Mouse (Mus musculus) gastrocnemius, postnatal 4 days (tissue): ENCODE measurements around the gene Cntrl. TPM values are rescaled to one million over a fixed set of nuclear protein-coding genes. Genes with fewer than 3 reads are reported as not detected.

ENCODE experiments used
- DNase-seq, 2 experiments: peaks; one replicate each; pipeline ENCODE4 v3.0.0; 2021 to 2022; ENCODE audit warnings: low spot score in 2 of 2, mixed read lengths in 2 of 2
- total RNA-seq, 2 experiments: library from RNA; stranded (reverse); gene quantifications; 2 replicates each; pipeline ENCODE4 v1.2.3; 2021

The Cntrl gene
- total RNA-seq, 2 experiments from 2014 or later, result 14.4 to 16.7 TPM

GRCm38 (mm10) chr2:35110521-35110920, 1.2 kb downstream of the Cntrl start:
- DNase-seq, result no peak

- no peak for DNase-seq
These were observed 15.4 kb downstream of the Cntrl start for GRCm38 (mm10) chr2:35124716-35125115.

DNA sequence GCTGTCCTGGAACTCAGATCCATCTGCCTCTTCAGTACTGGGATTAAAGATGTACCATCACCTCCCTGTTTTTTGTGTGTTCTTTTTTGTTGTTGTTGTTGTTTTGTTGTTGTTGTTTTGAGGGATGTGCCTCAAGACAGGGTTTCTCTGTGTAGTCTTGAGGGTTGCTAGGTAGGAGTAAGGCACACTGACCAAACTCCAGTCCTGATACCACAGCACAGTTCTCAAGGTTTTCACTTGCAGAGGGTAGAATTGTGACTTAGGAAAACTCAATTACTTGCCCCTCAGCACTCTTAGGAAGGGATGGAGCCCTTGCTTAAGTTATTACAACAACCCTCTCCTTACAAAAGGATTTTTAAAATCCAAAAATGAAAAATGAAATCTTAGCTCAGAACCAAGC, 22.2 kb downstream of the Cntrl start:
- no peak for DNase-seq

DNA sequence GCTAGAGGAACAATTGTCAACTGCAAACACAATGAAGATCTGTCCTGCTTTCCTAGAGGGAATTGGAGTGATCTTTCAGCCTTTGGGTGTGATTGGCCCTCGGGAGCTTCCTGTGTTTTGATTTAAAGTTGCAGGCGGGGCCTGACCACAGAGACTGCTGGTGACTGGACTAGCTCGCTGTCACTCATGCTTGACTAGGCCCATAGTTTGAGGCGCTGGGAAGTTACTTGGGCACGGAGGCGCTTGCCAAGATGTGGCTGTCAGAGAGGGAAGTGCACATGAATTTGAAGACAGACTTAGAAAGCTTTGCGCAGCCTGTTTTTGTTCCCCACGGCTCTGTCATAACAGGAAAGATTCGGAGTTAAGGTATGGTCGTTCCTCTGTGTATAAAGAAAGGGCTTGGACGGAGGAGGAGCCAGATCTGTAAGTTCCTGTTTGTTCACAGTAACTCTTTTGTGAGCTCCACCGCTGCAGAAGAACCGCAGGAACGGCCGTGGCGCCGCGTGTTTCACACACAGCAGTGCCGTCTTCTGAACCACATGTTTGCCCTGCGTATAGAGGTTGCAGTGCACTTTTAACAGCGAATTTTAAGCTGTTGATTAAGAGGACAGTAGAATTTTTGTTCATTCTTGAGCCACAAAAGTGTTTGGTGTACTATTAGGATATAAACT, 22.8 kb downstream of the Cntrl start:
- peak; percentile 85 to 95 for DNase-seq

GRCm38 (mm10) chr2:35132662-35133055, 23.4 kb downstream of the Cntrl start:
- DNase-seq, result no peak

DNA sequence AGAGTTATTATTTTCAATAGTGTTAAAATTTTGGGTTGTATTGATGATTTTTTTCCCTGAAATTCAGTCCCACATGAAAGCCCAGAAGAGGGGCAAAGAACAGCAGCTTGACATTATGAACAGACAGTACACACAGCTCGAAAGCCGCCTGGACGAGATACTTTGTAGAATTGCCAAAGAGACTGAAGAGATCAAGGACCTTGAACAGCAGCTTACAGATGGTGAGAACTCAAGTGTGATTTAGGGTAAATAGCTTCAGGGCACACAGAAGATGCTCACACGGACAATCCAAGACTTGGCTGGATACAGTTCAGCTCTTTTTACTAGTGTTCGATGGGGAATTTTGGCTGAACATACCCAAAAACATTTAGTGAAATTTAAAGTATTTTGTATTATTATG, 24.6 kb downstream of the Cntrl start:
- no peak for DNase-seq

- no peak for DNase-seq
These were observed 29.3 kb downstream of the Cntrl start for GRCm38 (mm10) chr2:35138576-35138975.

GRCm38 (mm10) chr2:35141673-35142072, 32.4 kb downstream of the Cntrl start:
- DNase-seq, result no peak

- DNase-seq, result no peak
These were observed 39.5 kb downstream of the Cntrl start for GRCm38 (mm10) chr2:35148806-35149205.

DNA sequence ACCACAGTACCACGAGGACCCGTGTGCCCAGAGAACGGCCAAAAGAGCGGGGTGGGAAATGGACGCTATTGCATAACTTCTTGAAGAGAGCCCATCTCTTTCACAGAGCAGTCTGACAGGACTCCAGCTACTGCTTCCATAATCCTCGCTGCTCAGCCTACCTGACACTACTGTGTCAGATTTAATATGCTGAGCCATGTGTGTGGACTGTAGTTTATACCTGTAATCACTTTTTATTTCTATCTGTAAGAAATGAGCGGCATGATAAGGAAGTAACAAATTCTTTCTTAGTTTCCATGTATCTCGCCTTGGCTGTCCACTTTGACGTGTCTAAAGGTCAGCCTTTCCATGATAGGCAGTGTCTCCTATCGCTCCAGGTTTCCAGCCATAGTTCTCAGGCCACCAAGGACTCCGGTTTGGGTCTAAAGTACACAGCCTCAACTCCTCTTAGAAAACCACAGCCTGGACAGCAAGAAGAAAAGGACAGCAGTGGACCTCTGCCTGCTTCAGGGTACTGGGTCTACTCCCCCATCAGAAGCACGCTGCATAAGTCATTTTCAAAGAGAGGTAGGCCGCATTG, 42.1 kb downstream of the Cntrl start:
- DNase-seq, result no peak

GRCm38 (mm10) chr2:35153179-35153578, 43.9 kb downstream of the Cntrl start:
- DNase-seq, result no peak

DNA sequence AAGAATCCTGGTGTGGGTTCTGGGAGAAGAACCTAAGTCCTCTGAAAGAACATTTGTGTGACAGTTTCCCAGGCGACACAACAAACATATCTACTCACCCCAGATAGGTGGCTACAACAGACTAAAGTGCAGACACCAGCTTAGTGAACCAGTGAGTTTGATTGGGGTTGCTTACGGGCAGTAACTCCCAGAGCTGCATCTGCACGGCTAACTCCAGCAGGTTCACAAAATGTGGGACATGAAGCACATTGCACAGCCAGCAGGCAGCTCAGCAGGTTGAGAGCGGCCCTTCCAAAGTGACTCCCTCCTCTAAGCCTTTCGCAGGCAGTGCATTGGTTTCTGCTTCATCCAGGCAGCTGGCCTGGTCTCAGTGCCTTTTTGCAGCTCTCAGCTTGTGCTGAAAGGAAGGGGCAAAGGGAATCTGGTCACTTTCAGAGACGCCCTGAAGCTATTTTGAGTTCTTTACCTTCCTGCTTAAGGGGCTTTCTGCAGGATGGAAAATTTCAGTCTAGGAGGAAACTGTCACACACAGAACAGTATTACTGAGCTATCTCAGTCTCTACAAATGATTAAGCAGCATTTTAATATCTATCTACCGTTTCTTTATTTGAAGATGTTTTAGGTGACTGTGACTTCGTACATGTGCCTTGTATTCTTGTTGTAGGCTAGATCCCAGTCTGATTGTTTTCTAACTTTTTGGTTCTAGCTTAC, 44.7 kb downstream of the Cntrl start:
- DNase-seq, result no peak

DNA sequence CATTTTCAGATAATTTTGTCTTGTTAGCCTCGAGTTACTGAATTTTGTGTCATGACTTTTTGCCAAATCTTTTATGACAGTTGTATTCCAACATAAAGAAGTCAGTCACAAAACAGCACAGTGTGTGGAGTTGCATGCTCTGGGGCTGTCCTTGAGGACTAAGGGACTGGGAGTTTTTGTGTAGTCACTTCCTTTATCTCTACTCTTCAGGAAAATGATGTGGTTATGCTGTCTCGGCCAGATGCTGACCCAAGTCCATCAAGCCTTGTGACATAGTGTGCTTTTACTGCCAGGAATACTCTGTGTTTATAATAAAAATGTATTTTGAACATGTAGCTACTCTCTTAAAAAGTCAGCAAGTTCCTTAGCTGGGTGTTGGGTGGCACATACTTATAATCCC, 47.7 kb downstream of the Cntrl start:
- DNase-seq, result no peak

GRCm38 (mm10) chr2:35157836-35158235, 48.5 kb downstream of the Cntrl start:
- DNase-seq, result no peak

GRCm38 (mm10) chr2:35158358-35158757, 49.1 kb downstream of the Cntrl start:
- no peak for DNase-seq

DNA sequence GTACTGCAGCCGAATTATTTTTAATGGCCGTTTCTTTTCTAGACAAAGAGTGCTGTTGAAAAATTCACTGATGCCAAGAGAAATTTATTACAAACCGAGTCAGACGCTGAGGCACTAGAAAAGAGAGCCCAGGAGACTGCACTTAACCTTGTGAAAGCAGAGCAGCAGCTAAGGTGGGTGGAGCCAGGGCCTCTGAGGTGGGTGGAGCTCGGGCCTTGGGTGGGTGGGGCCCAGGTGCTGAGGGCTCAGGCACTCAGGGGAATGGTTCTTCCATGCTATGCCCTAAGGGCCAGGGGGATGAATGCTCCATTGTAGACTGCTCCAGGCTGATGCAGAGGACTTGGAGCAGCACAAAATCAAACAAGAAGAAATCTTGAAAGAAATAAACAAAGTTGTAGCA, 50.9 kb downstream of the Cntrl start:
- DNase-seq, result no peak

GRCm38 (mm10) chr2:35161846-35162488, 52.7 kb downstream of the Cntrl start:
- DNase-seq, result no peak

DNA sequence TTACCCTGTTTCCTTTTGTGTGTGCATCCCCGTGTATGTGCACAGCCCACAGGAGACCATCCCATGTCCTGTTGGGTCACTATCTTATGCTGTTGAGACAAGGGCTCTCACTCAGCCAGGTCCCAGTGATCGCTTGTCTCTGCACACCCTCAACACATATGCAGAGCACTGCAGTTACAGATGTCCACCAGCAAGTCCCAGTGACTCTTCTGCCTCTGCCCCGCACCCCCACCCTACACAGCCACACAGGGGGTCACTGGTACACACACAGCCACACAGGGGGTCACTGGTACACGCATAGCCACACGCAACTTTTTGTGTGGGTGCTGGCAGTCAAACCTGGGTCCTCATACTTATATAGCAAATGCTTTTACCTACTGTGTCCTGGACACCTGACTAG, 54.1 kb downstream of the Cntrl start:
- no peak for DNase-seq

DNA sequence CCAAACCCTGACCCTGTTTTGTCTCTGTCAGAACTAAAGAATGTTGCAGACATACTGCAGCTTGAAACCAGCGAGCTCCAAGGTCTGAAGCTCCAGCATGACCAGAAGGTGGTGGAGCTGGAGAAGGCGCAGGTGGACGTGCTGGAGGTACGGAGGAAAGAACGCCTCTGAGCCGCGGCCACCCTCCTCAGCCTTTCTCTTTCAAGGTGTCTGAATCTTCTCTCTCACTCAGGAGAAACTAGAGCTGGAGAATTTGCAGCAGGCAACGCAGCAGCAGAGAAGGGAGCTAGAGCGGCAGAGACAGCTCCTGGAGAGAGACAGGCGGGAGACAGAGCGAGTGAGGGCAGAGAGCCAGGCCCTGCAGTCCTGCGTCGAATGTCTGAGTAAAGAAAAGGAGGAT, 56.1 kb downstream of the Cntrl start:
- DNase-seq, result no peak

DNA sequence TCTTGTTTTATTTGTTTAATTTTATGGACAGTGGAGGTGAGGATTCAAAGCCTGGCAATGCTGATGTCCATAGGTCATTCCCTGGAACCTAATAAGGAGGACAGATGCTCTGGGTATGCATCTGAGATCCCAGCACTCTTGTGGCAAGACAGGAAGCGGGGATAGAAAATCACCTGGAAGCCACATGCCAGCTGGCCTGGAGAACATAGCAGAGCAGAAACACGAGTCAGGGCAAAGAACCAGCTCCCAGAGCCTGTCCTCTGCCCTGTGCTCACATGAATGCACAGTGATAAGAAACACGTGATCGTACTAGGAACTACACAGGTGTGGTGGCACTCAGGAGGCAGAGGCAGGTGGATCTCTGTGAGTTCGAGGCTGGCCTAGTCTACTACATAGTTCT, 57.5 kb downstream of the Cntrl start:
- no peak for DNase-seq

DNA sequence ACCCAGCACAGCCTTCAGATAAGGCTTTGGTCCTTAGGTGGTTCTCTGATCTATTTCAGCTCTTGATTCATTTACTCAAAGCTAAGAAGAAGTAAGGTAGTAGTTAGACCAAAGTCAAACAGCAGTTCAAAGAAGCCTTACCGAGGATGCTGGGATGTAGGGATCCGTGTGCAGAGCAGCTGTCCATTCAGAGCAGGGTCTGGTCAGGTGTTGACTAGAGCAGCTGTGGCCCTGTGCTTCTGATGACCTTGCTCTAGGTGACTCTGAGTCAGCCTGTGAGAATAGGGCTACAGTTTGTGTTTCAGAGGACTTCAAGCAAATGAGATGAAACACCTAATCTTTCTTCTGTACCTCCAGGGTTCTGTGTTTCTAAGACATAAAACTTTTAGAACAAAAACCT, 60.2 kb downstream of the Cntrl start:
- DNase-seq, result no peak

- DNase-seq, result peak in 1 of 2 experiments; percentile 33
These were observed 62.1 kb downstream of the Cntrl start for GRCm38 (mm10) chr2:35171341-35171861.
